Mouse (Mus musculus): ENCODE measurements around the gene Mdga1.

Gene Mdga1

GRCm38 (mm10) chr17:29886061-29886460 is 83.8 kb downstream of the Mdga1 start:
- 20% methylated on average over 4 of the region's 4 CpGs for WGBS

GRCm38 (mm10) chr17:29884596-29884995 is 85.3 kb downstream of the Mdga1 start:
- WGBS, result 63% methylated on average over 6 of the region's 6 CpGs

GRCm38 (mm10) chr17:29883351-29883750 is 86.5 kb downstream of the Mdga1 start:
- WGBS, result 51% methylated on average over 9 of the region's 9 CpGs

DNA sequence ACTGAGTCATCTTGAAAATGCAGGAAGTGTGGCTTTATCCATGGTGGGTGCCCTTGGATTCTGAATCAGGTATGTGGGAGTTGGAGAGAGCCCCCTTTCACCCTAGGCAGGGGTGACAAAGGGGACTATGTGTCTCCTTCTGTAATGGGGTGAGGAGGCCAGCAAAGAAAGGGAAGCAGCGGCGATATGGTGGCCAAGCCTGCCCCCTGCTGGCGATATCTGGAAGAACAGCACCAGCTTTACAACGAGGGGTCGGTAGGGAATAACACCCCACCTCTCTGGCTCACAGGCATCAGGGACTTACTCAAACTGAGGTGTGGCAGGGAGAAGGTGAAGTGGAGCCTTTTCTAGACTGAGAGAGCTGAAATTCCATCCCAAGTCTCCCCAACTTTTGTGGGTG is 87.0 kb downstream of the Mdga1 start:
- 1% methylated on average over 5 of the region's 5 CpGs for WGBS

GRCm38 (mm10) chr17:29880251-29880650 is 89.6 kb downstream of the Mdga1 start:
- WGBS, result 70% methylated on average over 10 of the region's 10 CpGs

- 71% methylated on average over 10 of the region's 10 CpGs for WGBS
These were observed 90.9 kb downstream of the Mdga1 start for GRCm38 (mm10) chr17:29878990-29879389.

- 39% methylated on average over 19 of the region's 27 CpGs for WGBS
These were observed 95.7 kb downstream of the Mdga1 start for GRCm38 (mm10) chr17:29874082-29874679.

DNA sequence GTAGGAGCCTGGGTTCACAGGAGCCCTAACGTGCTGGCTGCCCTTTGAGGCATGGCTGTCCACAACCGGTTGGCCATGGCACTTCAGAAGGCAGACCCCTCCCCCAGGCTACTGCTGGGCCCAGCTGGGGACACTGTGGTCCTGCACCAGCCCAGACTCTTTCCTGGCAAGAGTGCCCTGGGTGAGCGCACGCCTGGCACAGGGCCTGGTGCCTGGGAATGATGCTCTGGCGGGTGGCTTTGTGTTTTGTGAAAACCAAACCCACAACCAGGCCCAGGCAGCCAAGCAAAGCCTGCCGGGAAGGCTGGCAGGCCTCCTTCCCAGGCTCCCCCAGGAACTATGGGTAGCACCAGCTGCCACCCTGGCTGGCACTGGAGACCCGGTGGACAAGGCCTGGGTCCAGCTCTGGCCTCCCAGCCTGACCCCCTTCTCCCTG is 96.3 kb downstream of the Mdga1 start:
- WGBS, result 50% methylated on average over 7 of the region's 7 CpGs

- WGBS, result 88% methylated on average over 12 of the region's 12 CpGs
These were observed 99.6 kb downstream of the Mdga1 start for GRCm38 (mm10) chr17:29870316-29870715.

DNA sequence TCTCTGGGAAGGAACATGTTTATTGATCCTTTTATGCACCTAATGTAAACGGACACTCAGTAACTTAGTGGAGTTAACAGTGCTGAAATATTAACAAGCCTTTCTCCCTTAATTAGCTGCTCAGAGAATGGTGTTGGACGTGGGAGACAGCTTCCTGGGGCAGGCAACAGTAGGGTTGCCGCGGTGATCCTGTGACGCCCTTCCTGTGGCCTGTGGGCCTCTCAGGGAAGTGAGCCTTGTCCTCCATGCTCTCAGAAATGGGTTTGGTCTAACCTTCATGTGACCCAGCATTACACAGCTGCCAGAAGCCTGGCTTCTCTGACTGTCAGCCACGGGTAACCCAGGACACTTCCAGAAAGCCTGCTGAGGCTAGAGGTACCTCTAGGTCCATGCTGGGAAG is 104.0 kb downstream of the Mdga1 start:
- 74% methylated on average over 6 of the region's 6 CpGs for WGBS

- 68% methylated on average over 7 of the region's 7 CpGs for WGBS
These were observed 105.4 kb downstream of the Mdga1 start for GRCm38 (mm10) chr17:29864440-29864839.

- 91% methylated on average over 13 of the region's 13 CpGs for WGBS
These were observed 110.1 kb downstream of the Mdga1 start for GRCm38 (mm10) chr17:29859788-29860283.

GRCm38 (mm10) chr17:29858764-29859163 is 111.1 kb downstream of the Mdga1 start:
- WGBS, result 89% methylated on average over 3 of the region's 3 CpGs

GRCm38 (mm10) chr17:29855702-29856580 is 113.9 kb downstream of the Mdga1 start:
- 80% methylated on average over 18 of the region's 18 CpGs for WGBS

- 95% methylated on average over 4 of the region's 4 CpGs for WGBS
These were observed 115.1 kb downstream of the Mdga1 start for GRCm38 (mm10) chr17:29854835-29855234.

DNA sequence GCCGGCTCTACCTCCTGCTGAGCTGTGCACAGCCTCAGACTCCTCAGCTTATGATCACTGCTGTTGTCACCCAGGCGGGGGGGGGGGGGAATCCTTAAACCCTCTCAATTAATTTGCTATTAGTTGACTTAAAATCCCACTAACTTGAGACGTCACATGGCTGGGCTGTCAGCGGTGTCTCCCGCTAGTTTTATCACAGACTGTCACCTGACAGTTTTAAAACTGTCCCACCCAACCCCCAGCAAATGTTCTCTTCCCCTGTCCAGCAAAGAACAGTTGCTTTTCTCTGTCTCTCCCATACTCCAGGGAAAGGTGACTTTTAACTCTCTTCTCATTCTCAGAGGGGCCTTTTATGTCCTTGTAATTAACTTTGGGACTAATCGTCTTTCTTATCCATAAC is 115.5 kb downstream of the Mdga1 start:
- WGBS, result 90% methylated on average over 6 of the region's 6 CpGs

GRCm38 (mm10) chr17:29852846-29853486 is 116.9 kb downstream of the Mdga1 start:
- WGBS, result 54% methylated on average over 8 of the region's 8 CpGs

DNA sequence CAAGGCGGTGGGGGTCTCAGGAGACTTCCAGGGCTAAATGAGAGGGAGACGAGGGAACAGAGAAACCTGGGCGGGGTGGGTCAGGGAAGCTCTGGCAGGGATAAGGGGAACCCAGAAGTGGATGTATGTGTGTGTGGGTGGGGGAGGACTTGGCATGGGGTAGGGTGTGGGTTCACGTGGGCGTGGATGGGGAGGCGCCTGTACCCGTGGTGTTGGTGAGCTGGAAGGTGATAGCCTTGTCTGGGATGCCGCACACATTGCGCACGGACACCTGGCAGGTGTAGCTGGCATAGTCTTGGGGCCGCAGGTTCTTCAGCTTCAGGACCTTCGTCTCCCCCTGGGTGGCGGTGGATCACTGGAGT is 120.5 kb downstream of the Mdga1 start:
- 77% methylated on average over 13 of the region's 13 CpGs for WGBS

GRCm38 (mm10) chr17:29848793-29849435 is 121.0 kb downstream of the Mdga1 start:
- WGBS, result 41% methylated on average over 17 of the region's 17 CpGs

GRCm38 (mm10) chr17:29847291-29847690 is 122.6 kb downstream of the Mdga1 start:
- 82% methylated on average over 8 of the region's 8 CpGs for WGBS

DNA sequence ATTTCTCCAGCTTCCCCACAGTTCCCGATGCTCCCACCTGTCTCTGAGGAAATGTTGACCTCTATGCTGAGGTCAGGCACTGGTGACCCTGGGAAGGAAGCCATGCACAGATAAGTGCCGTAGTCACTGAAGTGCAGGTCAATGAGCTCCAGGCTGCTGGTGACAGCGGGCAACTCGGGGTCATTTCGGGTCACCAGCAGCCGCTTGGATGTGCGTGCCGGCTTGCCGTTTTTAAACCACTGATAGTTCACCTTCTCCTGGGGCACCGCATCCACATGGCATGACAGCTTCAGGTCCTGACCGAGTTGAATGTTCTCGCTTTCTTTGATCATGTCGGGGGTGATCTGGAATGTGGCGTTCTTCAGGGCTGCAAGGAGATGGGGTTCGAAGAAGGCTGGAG is 123.6 kb downstream of the Mdga1 start:
- 93% methylated on average over 15 of the region's 15 CpGs for WGBS

DNA sequence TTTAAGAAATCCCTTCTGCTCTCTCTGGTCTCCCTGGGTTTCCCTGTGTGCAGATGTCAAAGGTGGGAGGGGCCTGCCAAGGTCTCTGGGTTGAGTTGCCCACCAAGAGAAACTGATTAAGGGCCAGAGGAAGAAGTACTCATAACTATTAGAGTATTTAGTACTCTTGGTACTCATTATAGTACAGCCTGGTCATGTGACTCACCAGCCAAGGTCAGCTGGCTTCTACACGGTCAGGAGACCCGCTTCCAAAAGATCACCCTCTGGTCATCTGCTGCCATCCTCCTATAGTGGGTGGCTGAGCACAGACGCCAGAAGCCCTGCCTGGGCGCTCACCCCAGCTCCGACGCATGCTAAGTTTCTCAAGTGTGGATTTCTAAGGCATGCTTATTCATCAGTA is 124.9 kb downstream of the Mdga1 start:
- 72% methylated on average over 6 of the region's 6 CpGs for WGBS
